Comparison of ENCODE assay signal across 9 mouse cellular contexts in genomic region chr2:173171470-173171869, GRCm38 (mm10). TPM values are rescaled to one million over a fixed set of nuclear protein-coding genes. Genes with fewer than 3 reads are reported as not detected.
DNase-seq lines count a peak whose midpoint lies in the region; ATAC-seq lines count a peak whose summit lies in the region.
"Had no signal": no experiment of that assay in that cellular context is flagged by ENCODE, and none has a peak within 500 bp of the region (broad histone marks: within the 10 kb centered on the region; RNA-seq: fewer than 3 reads in every experiment).

No protein-coding gene starts in this region.

- peak overlapping the region; percentile 18; the same call in 1 of the 2 replicates for H3K4me2 ChIP-seq in liver, embryonic 15.5 days

- peak; percentile 53 for DNase-seq in gastrocnemius, postnatal 10 days
- DNase-seq in gastrocnemius, adult 8-10 months (ENCODE audit: low spot score in 2 of 2) = no peak
- DNase-seq in brain, adult 2 months (ENCODE audit: low read depth, low spot score) = peak; percentile 66
- DNase-seq in gastrocnemius, postnatal 25 days = peak; percentile 44
- DNase-seq in kidney, adult 18-20 months = peak; percentile 82
- peak; percentile 42 for DNase-seq in right cerebral cortex, postnatal 14 days
- DNase-seq in cerebellum, adult 8-10 months = no peak

- no peak overlapping the region for H3K9ac ChIP-seq in liver, embryonic 15.5 days

- no peaks in the 10 kb centered on the region for H3K36me3 ChIP-seq in liver, embryonic 15.5 days (replicated peaks)

- peaks cover 38% of the 10 kb centered on the region for H3K27me3 ChIP-seq in liver, embryonic 15.5 days

- no peak overlapping the region for H3K4me3 ChIP-seq in liver, embryonic 15.5 days (replicated peaks)

- peaks cover 38% of the 10 kb centered on the region for H3K4me1 ChIP-seq in liver, embryonic 15.5 days (replicated peaks)

- no peak overlapping the region for H3K27ac ChIP-seq in liver, embryonic 15.5 days (replicated peaks)

- no peaks in the 10 kb centered on the region for H3K9me3 ChIP-seq in liver, embryonic 15.5 days (replicated peaks)

- no peak for ATAC-seq in liver, embryonic 15.5 days (ENCODE audit: insufficient read depth)

- WGBS in liver, embryonic 15.5 days (ENCODE audit: insufficient replicate concordance) = 5% methylated on average over 29 of the region's 30 CpGs

RNA-seq across cellular contexts. Expression of gene Pck1, which starts 18.6 kb away (rescaled TPM):
- total RNA-seq in gastrocnemius, postnatal 10 days (2021) = 10 to 100 TPM in 1 of 2 experiments, 1 to 10 TPM in 1; 9.1 to 17.4 TPM
- total RNA-seq in gastrocnemius, adult 8-10 months (2022) = 10 to 100 TPM in 2 of 4 experiments, 1 to 10 TPM in 2; 1.9 to 22.6 (median 8.5) TPM
- total RNA-seq in gastrocnemius, postnatal 25 days (2021) = 10 to 100 TPM in 1 of 2 experiments, 1 to 10 TPM in 1; 1.2 to 61.5 TPM
- polyA plus RNA-seq in liver, embryonic 15.5 days (2015; fragmentation: Nextera tagmentation; extraction: Ambion mirVana) = 0.54 and 0.66 TPM in 2 replicates
- polyA plus RNA-seq: C2C12 had no signal

RNA-seq across cellular contexts. Expression of gene Zbp1, which starts 47.3 kb away (rescaled TPM):
- total RNA-seq in gastrocnemius, postnatal 10 days (2021) = under 1 TPM in 1 of 2 experiments, not detected in 1; 0.09 TPM
- under 1 TPM in 1 of 4 experiments, not detected in 3; 0.54 TPM for total RNA-seq in gastrocnemius, adult 8-10 months (2022)
- under 1 TPM in 1 of 2 experiments, not detected in 1; 0.27 TPM for total RNA-seq in gastrocnemius, postnatal 25 days (2021)
- 0.84 and 0.86 TPM in 2 replicates for polyA plus RNA-seq in liver, embryonic 15.5 days (2015; fragmentation: Nextera tagmentation; extraction: Ambion mirVana)

RNA-seq across cellular contexts. Expression of gene Ctcfl, which starts 52.1 kb away (rescaled TPM):
- total RNA-seq in gastrocnemius, postnatal 10 days (2021) = not detected
- under 1 TPM in 2 of 4 experiments, not detected in 2; 0.18 to 0.34 TPM for total RNA-seq in gastrocnemius, adult 8-10 months (2022)
- not detected for total RNA-seq in gastrocnemius, postnatal 25 days (2021)
- 0.03 and 0.07 TPM in 2 replicates for polyA plus RNA-seq in liver, embryonic 15.5 days (2015; fragmentation: Nextera tagmentation; extraction: Ambion mirVana)
- polyA plus RNA-seq: C2C12 had no signal

Comparison
In these comparisons a context has a peak if more than half of its experiments do, and no peak if none do; other contexts are left out.
1. DNase-seq: peak in gastrocnemius, postnatal 10 days (single experiment), brain, adult 2 months (single experiment), gastrocnemius, postnatal 25 days (single experiment), kidney, adult 18-20 months (single experiment) and right cerebral cortex, postnatal 14 days (single experiment); none in gastrocnemius, adult 8-10 months (0 of 2) and cerebellum, adult 8-10 months (single experiment).